Mouse (Mus musculus): ENCODE measurements around the gene 4930558K02Rik.

GRCm38 (mm10) chr1:161991846-161992245, 12.4 kb upstream of the 4930558K02Rik start:
- TF ChIP-seq POLR2A (IDR thresholded peaks at IDR 0.05; ENCODE audit: low read depth, low read length) (no peak), CTCF (IDR thresholded peaks at IDR 0.05; ENCODE audit: extremely low read depth, insufficient read length, insufficient replicate concordance, low read depth, low read length) (no peak)

Measured in small intestine, adult 2 months (tissue).